Mouse (Mus musculus): ENCODE results near the gene Hip1. TPM values are rescaled to one million over a fixed set of nuclear protein-coding genes. Genes with fewer than 3 reads are reported as not detected.
"Not testable (repeated sequence)": the region's sequence is repeated elsewhere in the genome, so short reads cannot be mapped to it uniquely, and the experiment has no call there.

Hip1 gene
- polyA plus RNA-seq, 1 experiment, result 14.5 TPM

DNA sequence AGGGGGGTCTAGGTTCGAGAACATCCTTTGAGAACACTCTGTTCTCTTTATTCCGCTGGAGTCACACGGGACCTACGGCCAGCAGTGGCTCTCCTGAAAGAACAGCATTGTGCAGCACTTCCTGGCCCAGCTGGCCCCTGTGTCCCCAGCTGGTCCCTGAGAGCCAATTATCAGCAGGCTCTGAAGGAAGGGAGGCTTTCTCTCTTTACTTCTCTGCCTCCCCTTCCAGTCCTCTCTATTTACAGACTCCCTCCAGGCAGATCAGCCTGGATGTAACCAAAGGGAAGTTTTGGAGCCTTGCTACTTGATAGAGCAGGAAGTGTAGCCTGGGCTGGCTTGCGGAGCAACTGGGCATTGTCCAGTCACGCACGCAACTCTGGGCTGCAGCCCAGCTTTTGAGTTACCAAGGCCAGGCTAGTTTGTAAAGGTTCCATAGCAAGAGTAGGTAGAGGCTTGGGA is 79.1 kb downstream of the Hip1 start:
- H3K4me1 ChIP-seq (ENCODE audit: control insufficient read depth, insufficient read depth, low read length), result peaks cover 5% of the 10 kb centered on the region; the same call in 1 of the 2 replicates
- TF ChIP-seq POLR2A (IDR thresholded peaks at IDR 0.05; ENCODE audit: borderline replicate concordance, control insufficient read depth, low read depth, low read length) (no peak), CTCF (IDR thresholded peaks at IDR 0.05; ENCODE audit: control insufficient read depth, insufficient read depth, low read length) (no peak)
- H3K27ac ChIP-seq (ENCODE audit: control insufficient read depth, insufficient read depth, low read depth, low read length, poor library complexity), result peak overlapping the region; percentile 68
- H3K4me3 ChIP-seq (replicated peaks; ENCODE audit: control insufficient read depth, low read depth, low read length), result no peak overlapping the region
- WGBS, result 42% methylated on average over 7 of the region's 7 CpGs

DNA sequence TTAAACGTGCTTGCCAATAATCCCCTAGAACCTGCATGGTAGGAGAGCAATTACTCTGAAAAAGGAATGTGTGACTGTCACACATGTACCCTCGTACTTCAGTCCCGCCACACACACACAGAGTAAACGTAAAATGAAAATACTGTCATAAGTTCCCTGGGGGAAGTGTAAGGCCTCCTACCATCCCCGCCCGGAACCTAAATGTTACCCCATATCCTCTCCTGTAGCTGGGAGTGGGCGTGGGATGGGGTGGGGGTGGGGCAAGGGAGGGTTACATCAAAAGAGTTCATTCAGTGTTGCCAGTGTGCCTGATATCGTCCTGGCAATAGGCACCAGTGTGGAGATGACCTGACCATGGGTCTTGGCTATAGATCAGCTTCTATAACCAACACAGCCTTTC is 81.5 kb downstream of the Hip1 start:
- Histone ChIP-seq H3K27ac (ENCODE audit: control insufficient read depth, insufficient read depth, low read depth, low read length, poor library complexity) (peak overlapping the region; percentile 91), H3K4me1 (ENCODE audit: control insufficient read depth, insufficient read depth, low read length) (peaks cover 4% of the 10 kb centered on the region; the same call in 1 of the 2 replicates), H3K4me3 (replicated peaks; ENCODE audit: control insufficient read depth, low read depth, low read length) (peak overlapping the region; percentile 56)
- 24% methylated on average over 8 of the region's 8 CpGs for WGBS
- TF ChIP-seq POLR2A (IDR thresholded peaks at IDR 0.05; ENCODE audit: borderline replicate concordance, control insufficient read depth, low read depth, low read length), result no peak
- no peak for TF ChIP-seq CTCF (IDR thresholded peaks at IDR 0.05; ENCODE audit: control insufficient read depth, insufficient read depth, low read length)

DNA sequence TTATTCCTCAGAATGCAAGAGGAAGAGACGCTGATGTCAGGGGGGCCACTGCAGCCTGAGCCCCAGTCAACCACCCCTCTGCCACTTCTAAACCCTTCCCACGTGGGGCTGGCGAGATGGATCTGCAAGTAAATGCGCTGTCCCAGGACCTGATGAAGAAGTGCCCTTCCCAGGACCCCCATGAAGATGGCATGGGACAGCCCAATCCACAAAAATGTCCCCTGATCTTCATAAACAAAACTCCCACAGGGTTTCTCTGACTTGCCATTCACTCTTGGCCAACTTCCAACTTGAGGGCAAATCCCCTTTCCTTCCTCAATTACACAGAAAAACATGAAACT is 84.1 kb downstream of the Hip1 start:
- H3K4me3 ChIP-seq (replicated peaks; ENCODE audit: control insufficient read depth, low read depth, low read length), result no peak overlapping the region
- H3K27ac ChIP-seq (ENCODE audit: control insufficient read depth, insufficient read depth, low read depth, low read length, poor library complexity), result peak overlapping the region; percentile 39
- H3K4me1 ChIP-seq (ENCODE audit: control insufficient read depth, insufficient read depth, low read length), result peaks cover 3% of the 10 kb centered on the region; the same call in 1 of the 2 replicates
- TF ChIP-seq POLR2A (IDR thresholded peaks at IDR 0.05; ENCODE audit: borderline replicate concordance, control insufficient read depth, low read depth, low read length), result no peak
- TF ChIP-seq CTCF (IDR thresholded peaks at IDR 0.05; ENCODE audit: control insufficient read depth, insufficient read depth, low read length), result no peak
- WGBS, result 27% methylated on average over 4 of the region's 4 CpGs

DNA sequence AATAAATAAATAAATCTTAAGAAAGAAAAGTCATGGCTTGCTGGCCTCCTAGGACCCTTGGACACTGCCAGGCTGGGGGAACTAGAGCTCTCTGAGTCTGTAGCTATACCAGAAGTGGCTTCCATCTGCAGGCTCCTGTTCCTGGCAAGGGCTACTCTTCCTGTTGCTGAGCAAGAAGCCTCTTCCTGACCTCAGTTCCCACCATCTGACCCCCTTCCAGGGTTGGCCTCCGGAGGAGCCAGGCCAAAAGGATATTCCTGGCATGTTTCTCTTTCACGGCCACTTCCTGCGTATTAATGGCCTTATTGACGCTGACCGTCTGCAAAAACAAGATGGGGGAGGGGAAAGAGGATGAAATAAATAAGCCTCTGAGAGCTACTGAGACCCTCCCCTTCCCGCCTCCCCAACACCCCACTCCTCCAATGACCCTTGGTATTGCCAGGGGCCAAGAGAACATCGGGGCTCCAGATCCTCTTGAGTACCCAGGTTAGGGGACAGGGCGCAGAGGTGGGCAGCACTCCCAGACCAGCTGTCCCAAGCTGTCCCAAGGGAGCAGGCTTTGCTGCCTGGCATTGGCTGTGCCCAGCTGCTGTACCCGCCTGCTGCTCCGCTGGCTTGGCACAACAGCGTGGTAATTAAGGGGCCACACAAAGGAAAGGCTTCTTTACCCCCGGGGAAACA is 84.6 kb downstream of the Hip1 start:
- Histone ChIP-seq H3K4me3 (replicated peaks; ENCODE audit: control insufficient read depth, low read depth, low read length) (no peak overlapping the region), H3K4me1 (ENCODE audit: control insufficient read depth, insufficient read depth, low read length) (peaks cover 2% of the 10 kb centered on the region; the same call in 1 of the 2 replicates), H3K27ac (ENCODE audit: control insufficient read depth, insufficient read depth, low read depth, low read length, poor library complexity) (peak overlapping the region; percentile 39)
- no peak for TF ChIP-seq CTCF (IDR thresholded peaks at IDR 0.05; ENCODE audit: control insufficient read depth, insufficient read depth, low read length)
- no peak for TF ChIP-seq POLR2A (IDR thresholded peaks at IDR 0.05; ENCODE audit: borderline replicate concordance, control insufficient read depth, low read depth, low read length)
- 47% methylated on average over 12 of the region's 12 CpGs for WGBS

DNA sequence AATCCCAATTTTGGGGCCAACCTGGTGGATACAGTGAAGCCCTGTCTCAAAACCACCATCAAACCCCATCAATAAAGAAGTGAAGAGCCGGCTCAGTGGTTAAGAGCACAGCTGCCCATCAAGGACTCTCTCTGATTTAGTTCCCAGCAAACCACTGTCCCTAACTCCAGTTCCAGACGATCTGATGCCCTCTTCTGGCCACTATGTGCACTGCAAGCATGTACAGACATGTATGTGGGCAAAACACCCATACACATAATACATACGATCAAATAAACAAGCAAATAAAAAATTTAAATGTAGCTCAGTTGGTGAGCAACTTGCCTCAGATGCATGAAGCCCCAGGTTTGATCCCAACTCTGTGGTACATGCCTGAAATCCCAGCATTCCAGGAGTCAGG is 85.4 kb downstream of the Hip1 start:
- Histone ChIP-seq H3K4me3 (replicated peaks; ENCODE audit: control insufficient read depth, low read depth, low read length) (no peak overlapping the region), H3K27ac (ENCODE audit: control insufficient read depth, insufficient read depth, low read depth, low read length, poor library complexity) (no peak overlapping the region), H3K4me1 (ENCODE audit: control insufficient read depth, insufficient read depth, low read length) (peaks cover 2% of the 10 kb centered on the region; the same call in 1 of the 2 replicates)
- TF ChIP-seq CTCF (IDR thresholded peaks at IDR 0.05; ENCODE audit: control insufficient read depth, insufficient read depth, low read length) (peak; percentile 57), POLR2A (IDR thresholded peaks at IDR 0.05; ENCODE audit: borderline replicate concordance, control insufficient read depth, low read depth, low read length) (no peak)
- 58% methylated on average over 3 of the region's 3 CpGs for WGBS

DNA sequence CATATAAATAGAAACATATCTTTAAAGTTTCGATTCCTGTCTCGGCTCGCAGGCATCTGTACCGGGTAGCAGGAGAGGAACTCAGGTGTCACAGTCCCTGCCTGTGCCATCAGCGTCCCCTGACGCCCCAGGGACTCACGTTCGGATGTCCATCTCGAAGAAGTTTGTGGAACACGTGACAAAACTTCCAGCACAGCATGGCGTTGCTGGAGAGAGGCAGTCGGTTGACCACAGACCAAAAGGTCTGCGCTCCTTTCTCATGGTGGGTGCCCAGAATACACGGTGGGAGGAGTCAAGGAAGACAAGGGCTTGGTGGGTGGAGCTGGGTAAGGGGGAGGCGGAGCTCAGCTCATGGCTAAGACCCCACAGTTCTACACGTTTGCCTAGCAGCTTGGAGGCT is 87.0 kb downstream of the Hip1 start:
- 85% methylated on average over 16 of the region's 16 CpGs for WGBS
- TF ChIP-seq POLR2A (IDR thresholded peaks at IDR 0.05; ENCODE audit: borderline replicate concordance, control insufficient read depth, low read depth, low read length) (no peak), CTCF (IDR thresholded peaks at IDR 0.05; ENCODE audit: control insufficient read depth, insufficient read depth, low read length) (no peak)
- Histone ChIP-seq H3K4me3 (replicated peaks; ENCODE audit: control insufficient read depth, low read depth, low read length) (no peak overlapping the region), H3K4me1 (ENCODE audit: control insufficient read depth, insufficient read depth, low read length) (peaks cover 2% of the 10 kb centered on the region; the same call in 1 of the 2 replicates), H3K27ac (ENCODE audit: control insufficient read depth, insufficient read depth, low read depth, low read length, poor library complexity) (no peak overlapping the region)

DNA sequence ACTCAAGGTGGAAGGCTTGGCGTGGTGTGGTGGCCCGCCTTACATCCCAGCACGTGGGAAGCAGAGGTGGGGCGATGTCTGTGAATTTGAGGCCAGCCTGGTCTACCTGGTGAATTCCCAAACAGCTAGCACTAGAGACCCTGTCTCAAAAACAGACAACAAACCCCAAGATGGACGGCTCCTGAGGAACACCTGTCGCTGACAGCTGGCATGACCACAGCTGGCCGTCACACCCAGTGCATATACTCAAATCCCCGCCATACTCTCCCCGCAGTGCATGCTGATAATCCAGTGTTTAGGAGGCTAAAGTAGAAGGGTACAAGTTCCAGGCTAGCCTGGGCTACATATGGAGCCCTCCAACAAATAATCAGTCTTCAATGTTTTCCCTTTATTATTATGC is 88.4 kb downstream of the Hip1 start:
- WGBS, result 89% methylated on average over 9 of the region's 9 CpGs
- TF ChIP-seq POLR2A (IDR thresholded peaks at IDR 0.05; ENCODE audit: borderline replicate concordance, control insufficient read depth, low read depth, low read length) (no peak), CTCF (IDR thresholded peaks at IDR 0.05; ENCODE audit: control insufficient read depth, insufficient read depth, low read length) (no peak)
- no peak overlapping the region for H3K4me3 ChIP-seq (replicated peaks; ENCODE audit: control insufficient read depth, low read depth, low read length)
- H3K4me1 ChIP-seq (ENCODE audit: control insufficient read depth, insufficient read depth, low read length), result peaks cover 2% of the 10 kb centered on the region; the same call in 1 of the 2 replicates
- no peak overlapping the region for H3K27ac ChIP-seq (ENCODE audit: control insufficient read depth, insufficient read depth, low read depth, low read length, poor library complexity)

DNA sequence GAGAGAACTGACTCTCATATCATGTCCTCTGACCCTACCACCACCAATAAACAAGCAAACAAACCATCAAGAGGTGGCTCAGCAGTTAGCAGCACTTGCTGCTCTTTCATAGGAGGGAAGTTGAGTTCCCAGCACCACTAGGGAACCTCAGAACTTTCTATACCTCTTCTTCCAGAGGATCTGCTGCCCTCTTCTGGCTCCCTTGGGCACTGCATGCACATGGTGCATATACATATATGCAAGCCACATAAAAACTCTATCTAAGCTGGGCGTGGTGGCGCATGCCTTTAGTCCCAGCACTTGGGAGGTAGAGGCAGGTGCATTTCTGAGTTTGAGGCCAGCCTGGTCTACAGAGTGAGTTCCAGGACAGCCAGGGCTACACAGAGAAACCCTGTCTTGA is 90.7 kb downstream of the Hip1 start:
- no peak for TF ChIP-seq POLR2A (IDR thresholded peaks at IDR 0.05; ENCODE audit: borderline replicate concordance, control insufficient read depth, low read depth, low read length)
- Histone ChIP-seq H3K4me1 (ENCODE audit: control insufficient read depth, insufficient read depth, low read length) (no peaks in the 10 kb centered on the region), H3K27ac (ENCODE audit: control insufficient read depth, insufficient read depth, low read depth, low read length, poor library complexity) (no peak overlapping the region), H3K4me3 (replicated peaks; ENCODE audit: control insufficient read depth, low read depth, low read length) (no peak overlapping the region)
- WGBS, result 92% methylated on average over 2 of the region's 2 CpGs

DNA sequence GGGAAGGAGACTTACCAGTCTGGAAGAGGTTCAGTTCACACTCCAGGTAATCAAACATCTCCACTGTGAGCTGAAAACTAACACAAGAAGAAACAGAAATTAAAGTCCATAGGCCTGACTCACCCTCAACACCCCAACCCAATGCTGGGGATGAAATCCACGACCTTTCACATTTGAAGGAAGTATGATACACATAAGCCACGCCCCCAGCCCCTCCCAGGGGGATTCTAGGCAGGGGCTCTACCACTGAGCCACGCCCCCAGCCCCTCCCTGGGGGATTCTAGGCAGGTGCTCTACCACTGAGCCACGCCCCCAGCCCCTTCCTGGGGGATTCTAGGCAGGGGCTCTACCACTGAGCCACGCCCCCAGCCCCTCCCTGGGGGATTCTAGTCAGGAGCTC is 93.4 kb downstream of the Hip1 start:
- not testable (repeated sequence) for H3K4me1 ChIP-seq (ENCODE audit: control insufficient read depth, insufficient read depth, low read length); H3K27ac ChIP-seq (ENCODE audit: control insufficient read depth, insufficient read depth, low read depth, low read length, poor library complexity); H3K4me3 ChIP-seq (replicated peaks; ENCODE audit: control insufficient read depth, low read depth, low read length)
- WGBS, result 66% methylated on average over 5 of the region's 5 CpGs
